Mouse (Mus musculus): ENCODE data around the gene Lhfp. TPM values are rescaled to one million over a fixed set of nuclear protein-coding genes. Genes with fewer than 3 reads are reported as not detected.
A peak's percentile ranks its signal among the peaks of the same experiment; 100 is the strongest.

Gene Lhfp
- total RNA-seq, 2 experiments from 2014 or later, result 20.5 to 28.1 TPM

- DNase-seq (ENCODE audit: low spot score in 2 of 2), result peak in 1 of 2 experiments; percentile 15
Measured at GRCm38 (mm10) chr3:53310093-53310492, 268.8 kb downstream of the Lhfp start.

- DNase-seq (ENCODE audit: low spot score in 2 of 2), result no peak
Measured at GRCm38 (mm10) chr3:53310615-53311014, 269.3 kb downstream of the Lhfp start.

Other genes with a start within 250 kb of the Lhfp start
- gene Cog6, start 24.3 kb upstream of the Lhfp start, total RNA-seq (2021), result 10 to 100 TPM; 30.5 to 31.1 TPM